Mouse (Mus musculus): ENCODE measurements around the gene Tmem39a. TPM values are rescaled to one million over a fixed set of nuclear protein-coding genes. Genes with fewer than 3 reads are reported as not detected.

Gene Tmem39a
- polyA plus RNA-seq (2012; ENCODE audit: low replicate concordance) = 7.6 and 22.1 TPM in 2 replicates

DNA sequence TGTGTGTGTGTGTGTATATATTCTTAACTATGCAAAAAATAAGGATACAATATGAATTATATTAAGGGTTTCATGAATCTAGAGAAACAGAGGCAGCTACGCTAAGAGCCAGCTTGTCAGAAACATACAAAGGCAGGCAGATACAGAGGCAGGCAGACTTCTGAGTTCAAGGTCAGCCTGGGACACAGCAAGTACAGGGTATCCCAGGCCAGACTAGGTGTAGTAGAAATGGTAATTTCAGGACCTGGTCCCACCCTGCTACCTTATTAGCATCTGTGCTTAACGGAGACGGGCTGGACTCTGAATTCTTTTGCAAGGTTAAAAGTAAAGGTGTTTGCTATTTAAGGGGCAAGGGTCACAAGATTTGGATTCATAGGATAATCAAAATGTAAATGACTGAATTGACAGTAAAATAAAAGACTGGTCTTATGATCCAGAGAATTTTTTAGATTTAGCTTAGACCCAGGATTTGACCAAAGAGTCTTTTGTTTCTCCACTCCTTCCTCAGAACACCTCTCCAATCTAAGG lies at the start of gene Tmem39a:
Gene Tmem39a (plus strand): TSS at position 478 of the 528 bp plus-strand sequence.

DNA sequence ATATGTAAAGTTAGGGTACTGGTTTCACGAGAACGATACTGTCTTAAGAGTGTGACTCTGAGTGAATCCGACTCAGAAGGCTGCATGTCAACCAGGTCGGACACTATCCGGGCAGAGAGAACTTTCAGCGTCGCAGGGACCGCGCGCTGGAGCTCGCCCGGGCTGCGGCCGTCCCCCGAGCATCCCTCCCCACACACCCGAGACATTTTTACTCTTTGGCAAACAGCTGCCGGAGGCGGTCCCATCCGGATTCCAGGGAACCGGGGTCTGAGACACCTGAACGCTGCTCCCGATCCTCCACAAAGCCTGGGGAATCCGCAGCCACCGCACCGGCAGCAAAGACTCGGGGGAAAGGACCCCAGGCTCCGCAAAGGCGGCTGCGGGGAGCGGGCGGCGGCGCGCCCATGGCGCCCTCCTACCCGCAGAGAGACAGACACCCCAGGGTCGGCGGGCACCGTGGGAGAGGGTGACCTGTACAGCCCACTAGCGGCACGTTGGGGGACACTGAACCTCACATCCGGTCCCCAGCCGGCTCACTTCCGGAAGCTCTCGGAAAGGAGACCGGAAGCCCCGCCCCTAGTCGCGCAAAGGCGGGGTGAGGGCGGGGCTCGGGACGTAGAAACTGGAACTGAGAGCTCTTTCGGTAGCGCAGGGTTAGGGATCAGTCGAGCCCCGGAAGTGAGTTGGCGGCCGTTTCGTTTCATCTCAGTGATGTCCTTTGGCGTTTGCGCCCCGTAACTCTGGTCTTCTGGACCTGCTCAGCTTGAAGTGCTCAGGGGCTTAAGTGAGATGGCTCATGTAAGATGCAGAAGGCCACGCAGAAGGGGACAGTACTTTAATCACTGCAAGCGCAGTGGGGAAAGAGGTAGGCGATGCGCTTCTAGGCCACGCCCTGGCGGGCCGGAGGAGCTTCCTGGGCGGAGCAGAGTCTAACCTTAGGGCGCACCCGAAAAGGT lies 36.1 kb upstream of the Tmem39a start, which contains the start of gene Timmdc1:
Gene Timmdc1 (minus strand): TSS at position 535 of the 956 bp plus-strand sequence.

DNA sequence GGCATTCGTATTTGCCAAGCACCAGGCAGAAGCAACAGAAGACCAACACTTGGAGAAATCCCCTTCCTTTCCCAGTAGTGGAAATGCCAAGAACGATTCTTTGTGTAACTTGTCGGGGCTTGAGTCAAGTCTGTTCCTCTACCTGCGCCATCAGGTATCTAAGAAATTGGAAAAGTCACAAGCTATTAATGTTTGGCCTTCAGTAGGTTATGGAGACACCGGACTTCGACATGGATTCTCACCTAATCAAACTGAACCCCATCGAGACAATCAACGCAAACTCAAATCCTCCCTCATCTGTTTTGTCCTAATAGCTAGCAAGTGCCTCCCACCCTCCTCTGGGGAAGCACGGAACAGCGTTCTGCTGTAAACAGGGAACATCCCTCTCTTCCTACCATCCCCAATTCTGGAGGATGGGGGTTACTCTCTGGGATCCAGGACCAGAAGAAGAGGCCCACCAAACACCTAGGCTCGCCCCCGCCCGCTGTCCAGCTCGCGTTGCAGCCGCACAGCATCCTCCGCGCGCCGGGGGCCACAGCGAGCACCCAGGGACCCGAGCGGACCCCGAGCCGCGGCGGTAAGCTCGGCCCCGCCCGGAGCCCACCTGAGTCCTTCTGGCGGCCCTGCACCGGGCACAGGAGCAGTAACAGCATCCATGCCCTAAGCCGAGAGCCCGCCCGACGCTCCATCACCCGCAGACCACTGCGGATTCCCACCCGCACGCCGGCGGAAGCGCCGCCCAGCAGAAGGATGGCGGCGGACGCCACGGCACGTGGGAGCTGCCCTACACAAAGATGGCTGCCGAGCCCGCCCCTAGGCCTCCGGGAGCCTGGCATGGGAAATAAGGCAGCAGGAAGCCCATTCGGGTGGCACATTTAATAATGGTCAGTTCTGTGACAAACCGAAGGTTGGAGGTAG lies 8.8 kb upstream of the Tmem39a start, which contains the start of gene Poglut1:
Gene Poglut1 (minus strand): TSS at position 780 of the 918 bp plus-strand sequence.

Other genes with a start within 250 kb of the Tmem39a start
- gene Maats1, start 216.6 kb upstream of the Tmem39a start, polyA plus RNA-seq (2012; ENCODE audit: low replicate concordance) = not detected in 2 replicates
- gene Cox17, start 211.7 kb upstream of the Tmem39a start, polyA plus RNA-seq (2012; ENCODE audit: low replicate concordance) = 33.5 and 55.3 TPM in 2 replicates
- 212 and 331 TPM in 2 replicates for gene Gm21987, start 211.7 kb upstream of the Tmem39a start, polyA plus RNA-seq (2012; ENCODE audit: low replicate concordance)
- 7.4 and 13.4 TPM in 2 replicates for gene Popdc2, start 196.5 kb upstream of the Tmem39a start, polyA plus RNA-seq (2012; ENCODE audit: low replicate concordance)
- 0.43 TPM in 1 of 2 replicates, not detected in the other for gene Pla1a, start 125.6 kb upstream of the Tmem39a start, polyA plus RNA-seq (2012; ENCODE audit: low replicate concordance)
- 144 and 228 TPM in 2 replicates for gene Adprh, start 106.0 kb upstream of the Tmem39a start, polyA plus RNA-seq (2012; ENCODE audit: low replicate concordance)
- gene Cd80, start 103.1 kb upstream of the Tmem39a start, polyA plus RNA-seq (2012; ENCODE audit: low replicate concordance) = 0.23 and 0.67 TPM in 2 replicates
- 52.7 and 71.3 TPM in 2 replicates for gene Timmdc1, start 36.0 kb upstream of the Tmem39a start, polyA plus RNA-seq (2012; ENCODE audit: low replicate concordance)
- gene Poglut1, start 8.4 kb upstream of the Tmem39a start, polyA plus RNA-seq (2012; ENCODE audit: low replicate concordance) = 1.7 and 4.7 TPM in 2 replicates
- 0.98 and 1.2 TPM in 2 replicates for gene Arhgap31, start 154.6 kb downstream of the Tmem39a start, polyA plus RNA-seq (2012; ENCODE audit: low replicate concordance)
- gene B4galt4, start 183.6 kb downstream of the Tmem39a start, polyA plus RNA-seq (2012; ENCODE audit: low replicate concordance) = 0.51 TPM in 1 of 2 replicates, not detected in the other
- gene Upk1b, start 241.6 kb downstream of the Tmem39a start, polyA plus RNA-seq (2012; ENCODE audit: low replicate concordance) = not detected in 2 replicates

Measured in leukemia stem cell, adult 10-12 weeks (primary cell).